Mouse (Mus musculus) CH12F3 (cell line): ENCODE data around the gene Tmem132d.
"Not testable (repeated sequence)": the region's sequence is repeated elsewhere in the genome, so short reads cannot be mapped to it uniquely, and the experiment has no call there.

ENCODE experiments used
- in situ Hi-C: fragments of 300-500 bp; cut with MboI; formaldehyde crosslinking; loops from 2 replicates; pipeline ENCODE4 v1.14.3; 2020; ENCODE audit warnings: low sequenced_read_pairs

The Tmem132d gene

GRCm38 (mm10) chr5:128111664-128112063 is 321.2 kb downstream of the Tmem132d start:
- in situ Hi-C loops, result no loop called here

GRCm38 (mm10) chr5:128102556-128102955 is 330.3 kb downstream of the Tmem132d start:
- in situ Hi-C loops, result no loop called here

GRCm38 (mm10) chr5:128100331-128100730 is 332.5 kb downstream of the Tmem132d start:
- in situ Hi-C loops, result no loop called here

- in situ Hi-C loops, result no loop called here
These were observed 333.4 kb downstream of the Tmem132d start for GRCm38 (mm10) chr5:128099439-128099838.

GRCm38 (mm10) chr5:128090578-128090977 is 342.3 kb downstream of the Tmem132d start:
- in situ Hi-C loops, result no loop called here

- in situ Hi-C loops, result no loop called here
These were observed 357.4 kb downstream of the Tmem132d start for GRCm38 (mm10) chr5:128075456-128075855.

GRCm38 (mm10) chr5:128072616-128073015 is 360.3 kb downstream of the Tmem132d start:
- in situ Hi-C loops, result no loop called here

- in situ Hi-C loops, result no loop called here
These were observed 391.1 kb downstream of the Tmem132d start for GRCm38 (mm10) chr5:128041781-128042180.

GRCm38 (mm10) chr5:128040036-128040435 is 392.8 kb downstream of the Tmem132d start:
- in situ Hi-C loops, result no loop called here

GRCm38 (mm10) chr5:128027076-128027475 is 405.8 kb downstream of the Tmem132d start:
- in situ Hi-C loops, result no loop called here

GRCm38 (mm10) chr5:128004666-128005065 is 428.2 kb downstream of the Tmem132d start:
- in situ Hi-C loops, result no loop called here

GRCm38 (mm10) chr5:127996526-127997245 is 436.2 kb downstream of the Tmem132d start:
- in situ Hi-C loops, result no loop called here

- in situ Hi-C loops, result no loop called here
These were observed 439.4 kb downstream of the Tmem132d start for GRCm38 (mm10) chr5:127993460-127993859.

- in situ Hi-C loops, result no loop called here
These were observed 442.1 kb downstream of the Tmem132d start for GRCm38 (mm10) chr5:127990826-127991225.

GRCm38 (mm10) chr5:127980003-127980358 is 452.9 kb downstream of the Tmem132d start:
- in situ Hi-C loops, result not testable (repeated sequence)

GRCm38 (mm10) chr5:127979329-127980002 is 453.4 kb downstream of the Tmem132d start:
- in situ Hi-C loops, result no loop called here

GRCm38 (mm10) chr5:127976661-127977060 is 456.2 kb downstream of the Tmem132d start:
- in situ Hi-C loops, result no loop called here

- in situ Hi-C loops, result no loop called here
These were observed 467.2 kb downstream of the Tmem132d start for GRCm38 (mm10) chr5:127965700-127966099.

GRCm38 (mm10) chr5:127962656-127963055 is 470.2 kb downstream of the Tmem132d start:
- in situ Hi-C loops, result no loop called here

- in situ Hi-C loops, result no loop called here
These were observed 476.3 kb downstream of the Tmem132d start for GRCm38 (mm10) chr5:127956511-127957097.

GRCm38 (mm10) chr5:127954231-127954790 is 478.6 kb downstream of the Tmem132d start:
- in situ Hi-C loops, result no loop called here

- in situ Hi-C loops, result no loop called here
These were observed 480.1 kb downstream of the Tmem132d start for GRCm38 (mm10) chr5:127952800-127953199.
